Mouse (Mus musculus) small intestine, adult 2 months (tissue): Measurements from ENCODE around the gene Golim4.

Source experiments
- CTCF ChIP-seq: fragments of 200-500 bp; IDR thresholded peaks from 2 replicates; pipeline ENCODE4 v1.5.1; 2012; ENCODE audit warnings: low read depth, mild to moderate bottlenecking, control low read depth, inconsistent platforms, low read length, moderate library complexity, mixed read lengths; ENCODE audit not compliant: insufficient replicate concordance, insufficient read length; ENCODE audit errors: extremely low read depth
- POLR2A ChIP-seq: fragments of 200-500 bp; IDR thresholded peaks from 2 replicates; pipeline ENCODE4 v1.6.1; 2012; ENCODE audit warnings: low read depth, mild to moderate bottlenecking, control low read depth, inconsistent platforms, low read length, moderate library complexity

GRCm38 (mm10) chr3:75954185-75954584, 2.6 kb downstream of the Golim4 start:
- TF ChIP-seq CTCF (no peak), POLR2A (no peak)
